Mouse (Mus musculus) cerebellum, adult (tissue): ENCODE measurements around the gene Themis3.
"Not testable (repeated sequence)": the region's sequence is repeated elsewhere in the genome, so short reads cannot be mapped to it uniquely, and the experiment has no call there.

Source experiments
- ATAC-seq: cut with Nextera tagmentation; 2 replicates; pipeline ENCODE4 v1.9.2; 2017; ENCODE audit warnings: mild to moderate bottlenecking, moderate library complexity, mixed read lengths; ENCODE audit not compliant: insufficient number of reproducible peaks, low FRiP score, low TSS enrichment

Gene Themis3

DNA sequence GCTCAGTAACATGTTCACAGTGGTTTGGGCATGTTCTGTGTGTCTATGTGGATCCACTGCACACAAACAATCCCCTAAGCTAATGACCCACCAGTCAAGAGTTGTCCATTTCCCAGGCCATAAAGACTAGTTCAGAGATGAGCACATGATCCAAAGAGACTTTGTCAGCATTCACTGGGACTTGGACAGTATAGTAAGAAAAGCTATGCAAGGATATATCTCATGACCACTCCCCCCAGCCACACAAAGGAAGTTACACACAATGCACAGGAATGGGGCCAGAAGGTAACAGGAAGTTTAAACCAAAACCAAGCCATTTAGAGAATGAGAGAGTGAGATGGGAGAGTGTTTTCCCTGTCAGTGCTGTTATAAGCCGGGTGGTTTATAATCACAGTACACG lies 33.0 kb downstream of the Themis3 start:
- no peak for ATAC-seq

- ATAC-seq = no peak
Measured at GRCm38 (mm10) chr17:66558404-66559317, 35.8 kb downstream of the Themis3 start.

- ATAC-seq = no peak
Measured at GRCm38 (mm10) chr17:66552690-66553089, 41.7 kb downstream of the Themis3 start.

DNA sequence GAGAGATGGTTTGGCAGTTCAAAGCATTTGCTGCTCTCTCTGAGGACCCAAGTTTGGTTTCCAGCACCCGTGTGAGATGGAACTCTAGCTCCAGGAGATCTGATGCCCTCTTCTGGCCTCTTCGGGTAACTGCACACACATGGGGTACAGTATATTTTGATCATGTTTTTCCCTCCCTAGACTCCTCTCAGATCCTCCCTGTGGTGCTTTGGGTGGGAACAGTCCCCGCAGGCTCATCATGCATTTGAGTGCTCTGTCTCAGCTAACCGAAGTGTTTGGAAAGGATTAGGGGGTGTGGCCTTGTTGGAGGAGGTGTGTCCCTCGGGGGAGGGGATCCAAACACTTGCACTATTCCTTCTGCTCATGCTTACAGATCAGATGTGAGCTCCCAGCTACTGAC lies 43.9 kb downstream of the Themis3 start:
- ATAC-seq = no peak

GRCm38 (mm10) chr17:66532285-66532684 lies 62.1 kb downstream of the Themis3 start:
- no peak for ATAC-seq

- no peak for ATAC-seq
Measured at GRCm38 (mm10) chr17:66523396-66523795, 71.0 kb downstream of the Themis3 start.

DNA sequence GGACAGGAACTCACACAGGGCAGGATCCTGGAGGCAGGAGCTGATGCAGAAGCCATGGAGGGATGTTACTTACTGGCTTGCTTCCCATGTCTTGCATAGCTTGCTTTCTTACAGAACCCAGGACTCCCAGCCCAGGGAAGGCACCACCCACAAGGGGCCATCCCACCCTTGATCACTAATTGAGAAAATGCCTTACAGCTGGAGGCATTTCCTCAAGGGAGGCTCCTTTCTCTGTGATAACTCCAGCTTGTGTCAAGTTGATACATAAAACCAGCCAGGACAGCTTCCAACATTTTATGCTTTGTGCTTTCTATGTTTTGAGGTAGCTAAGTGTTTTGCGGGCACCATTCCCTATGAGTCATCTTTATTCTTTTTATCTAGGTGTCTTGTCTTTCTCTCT lies 71.8 kb downstream of the Themis3 start:
- ATAC-seq = not testable (repeated sequence)

DNA sequence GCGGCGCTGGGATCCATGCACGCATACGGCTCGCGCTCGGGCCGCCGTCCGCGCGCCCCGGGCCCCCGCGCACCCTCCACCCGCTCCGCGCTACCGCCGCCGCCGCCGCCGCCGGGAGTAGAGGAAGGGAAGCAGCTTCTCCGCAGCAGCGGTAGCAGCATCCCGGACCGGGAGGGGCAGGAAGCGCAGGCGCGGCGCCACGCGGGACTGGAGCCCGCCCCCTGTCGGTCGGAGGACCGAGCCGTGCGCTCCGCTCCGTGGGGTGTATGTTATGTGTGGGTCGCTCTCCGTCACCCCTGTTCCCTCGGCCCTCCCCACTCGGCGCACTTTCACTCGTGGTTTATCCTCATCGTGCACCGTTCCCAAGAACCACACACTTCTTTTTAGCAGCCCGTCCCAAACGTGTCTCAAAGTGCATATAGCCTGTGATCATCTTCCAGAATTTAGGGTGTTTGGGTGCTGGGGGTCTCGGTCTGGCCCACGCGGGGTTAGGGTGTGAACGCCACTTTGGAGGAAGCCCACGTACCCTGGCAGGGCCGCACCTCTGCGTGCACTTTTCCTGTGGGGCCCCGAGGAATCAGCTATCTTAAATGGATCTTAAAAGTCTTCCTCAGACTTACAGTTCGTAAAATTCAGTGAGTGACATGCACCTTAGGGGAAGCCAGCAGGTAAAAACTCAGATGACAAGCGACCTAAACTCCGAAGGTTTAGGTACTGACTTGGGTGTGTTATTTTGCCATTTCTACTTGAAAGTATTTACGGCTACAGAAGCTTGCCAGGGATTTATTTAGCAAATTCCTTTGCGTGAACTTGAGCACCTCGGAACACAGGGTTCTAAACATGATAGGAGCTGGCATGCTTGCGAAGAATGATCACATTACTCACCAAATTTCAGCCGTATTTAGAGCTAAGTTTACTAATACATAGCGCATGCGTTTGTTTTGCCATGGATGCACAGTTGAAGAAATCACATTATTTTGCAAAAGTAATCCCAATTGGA lies 74.6 kb downstream of the Themis3 start, which contains the start of gene Rab12:
Gene Rab12, minus strand, starts transcription at position 176 of the 1,000 bp plus-strand sequence.
- peak; percentile 91 for ATAC-seq

- ATAC-seq = peak; percentile 57; the same call in 1 of the 2 replicates
Measured at GRCm38 (mm10) chr17:66518877-66519553, 75.4 kb downstream of the Themis3 start.

GRCm38 (mm10) chr17:66516953-66517352 lies 77.5 kb downstream of the Themis3 start:
- ATAC-seq = no peak

GRCm38 (mm10) chr17:66514288-66514995 lies 80.0 kb downstream of the Themis3 start:
- no peak for ATAC-seq

- ATAC-seq = no peak
Measured at GRCm38 (mm10) chr17:66512202-66512956, 82.0 kb downstream of the Themis3 start.

DNA sequence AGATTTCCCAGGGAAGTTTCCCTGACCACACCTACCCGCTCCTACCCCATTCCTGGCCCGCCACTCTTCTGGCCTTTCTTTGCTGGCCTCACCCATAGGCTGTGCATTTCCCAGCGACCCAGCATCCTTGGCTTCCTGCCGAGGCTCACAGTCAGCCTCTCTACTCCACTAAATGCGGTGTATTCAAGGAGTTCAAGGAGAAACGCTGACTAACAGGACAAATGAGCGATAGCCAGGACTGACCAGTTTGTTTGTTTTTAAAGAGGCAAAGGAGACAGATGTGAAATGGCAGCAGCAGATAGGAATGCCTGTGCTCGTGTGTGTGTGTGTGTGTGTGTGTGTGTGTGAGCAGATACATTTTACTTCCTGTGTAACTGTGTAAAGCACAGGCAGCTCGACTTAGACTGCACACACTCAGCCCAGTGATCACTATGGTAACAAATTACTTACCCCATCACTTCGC lies 84.2 kb downstream of the Themis3 start:
- ATAC-seq = no peak

GRCm38 (mm10) chr17:66507049-66507954 lies 87.1 kb downstream of the Themis3 start:
- ATAC-seq = no peak

GRCm38 (mm10) chr17:66504964-66505363 lies 89.5 kb downstream of the Themis3 start:
- ATAC-seq = no peak
